Mouse (Mus musculus): ENCODE results near the gene Gm43720.
"Not testable (repeated sequence)": the region's sequence is repeated elsewhere in the genome, so short reads cannot be mapped to it uniquely, and the experiment has no call there.

Gene Gm43720

DNA sequence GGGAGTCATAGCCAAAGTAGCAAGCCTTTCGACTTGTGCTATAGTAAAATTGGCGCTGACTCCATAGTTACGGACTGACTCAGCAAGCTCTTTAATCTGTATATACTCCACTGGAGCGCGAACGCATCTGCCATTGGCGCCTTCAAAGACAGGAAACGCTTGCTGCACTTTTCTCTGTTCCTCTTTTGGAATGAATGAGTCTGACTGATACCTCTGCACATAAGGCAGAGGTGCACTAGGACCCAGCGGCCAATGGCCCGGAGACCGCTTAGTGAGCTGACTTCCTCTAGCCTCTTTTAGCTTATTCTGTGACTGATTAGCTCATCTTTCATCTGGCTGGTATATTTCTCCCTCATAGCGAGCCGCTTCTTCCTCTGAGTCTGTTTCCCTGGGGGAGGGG lies 63.1 kb downstream of the Gm43720 start:
- not testable (repeated sequence) for ATAC-seq (ENCODE audit: low TSS enrichment)

All from frontal cortex, adult (tissue).